Mouse (Mus musculus) hindbrain, embryonic 16.5 days (tissue): ENCODE results near the gene Tmeff2. TPM values are rescaled to one million over a fixed set of nuclear protein-coding genes. Genes with fewer than 3 reads are reported as not detected.
"Not testable (repeated sequence)": the region's sequence is repeated elsewhere in the genome, so short reads cannot be mapped to it uniquely, and the experiment has no call there.

Source experiments
- ATAC-seq: fragments of 200-750 bp; cut with Nextera tagmentation; 2 replicates; pipeline ENCODE4 v1.8.0; 2017; ENCODE audit warnings: moderate TSS enrichment, moderate library complexity
- H3K27ac ChIP-seq: fragments of 300-500 bp; sonication (generic); 2 replicates; pipeline ENCODE4 v1.5.1; 2014; ENCODE audit warnings: low read depth, mild to moderate bottlenecking, control low read depth, low read length, moderate library complexity
- H3K27me3 ChIP-seq: fragments of 300-500 bp; sonication (generic); replicated peaks from 2 replicates; pipeline ENCODE4 v1.6.1; 2014; ENCODE audit warnings: low read length; ENCODE audit not compliant: control insufficient read depth, insufficient read depth
- H3K36me3 ChIP-seq: fragments of 300-500 bp; sonication (generic); 2 replicates; pipeline ENCODE4 v1.6.1; 2014; ENCODE audit warnings: mild to moderate bottlenecking, low read length, moderate library complexity, mixed read lengths; ENCODE audit not compliant: control insufficient read depth, insufficient read depth
- H3K4me1 ChIP-seq: fragments of 300-500 bp; sonication (generic); 2 replicates; pipeline ENCODE4 v1.6.1; 2014; ENCODE audit warnings: low read depth, low read length; ENCODE audit not compliant: control insufficient read depth, insufficient read depth
- H3K4me2 ChIP-seq: fragments of 300-500 bp; sonication (generic); 2 replicates; pipeline ENCODE4 v1.6.1; 2014; ENCODE audit warnings: mild to moderate bottlenecking, low read length, control low read depth, moderate library complexity
- H3K4me3 ChIP-seq: fragments of 300-500 bp; sonication (generic); 2 replicates; pipeline ENCODE4 v1.5.1; 2014; ENCODE audit warnings: mild to moderate bottlenecking, low read length, control low read depth, moderate library complexity
- H3K9ac ChIP-seq: fragments of 300-500 bp; sonication (generic); 2 replicates; pipeline ENCODE4 v1.6.1; 2014; ENCODE audit warnings: low read depth, mild to moderate bottlenecking, control low read depth, low read length, moderate library complexity
- H3K9me3 ChIP-seq: fragments of 300-500 bp; sonication (generic); 2 replicates; pipeline ENCODE4 v1.6.1; 2014; ENCODE audit warnings: mild to moderate bottlenecking, low read length, moderate library complexity; ENCODE audit not compliant: control insufficient read depth
- WGBS: fragments of 180-500 bp; shearing (Covaris S2); extraction: QIAGEN DNeasy Blood & Tissue Kit; methylation state at CpG from one replicate; pipeline ENCODE4 v1.1.7; 2014; 5-methylcytosine and 5-hydroxymethylcytosine counted together
- polyA plus RNA-seq: library from polyadenylated mRNA; unstranded; fragments of >200 nt; fragmentation: Nextera tagmentation; extraction: Ambion mirVana; gene quantifications from 2 replicates; pipeline ENCODE4 v1.2.1, GENCODE M21; 2015

The Tmeff2 gene
- polyA plus RNA-seq, result 69.4 and 75.9 TPM in 2 replicates

GRCm38 (mm10) chr1:50900386-50900785 lies at the start of gene Tmeff2:
TSS of gene Tmeff2 (plus strand) at chr1:50900647.
- H3K4me3 ChIP-seq, ATAC-seq, H3K27ac ChIP-seq, H3K9me3 ChIP-seq, H3K36me3 ChIP-seq, H3K9ac ChIP-seq, H3K4me1 ChIP-seq, H3K27me3 ChIP-seq, H3K4me2 ChIP-seq: not testable (repeated sequence)
- 90% methylated on average over 9 of the region's 9 CpGs for WGBS

- H3K36me3 ChIP-seq, result no peaks in the 10 kb centered on the region
- 92% methylated on average over 2 of the region's 2 CpGs for WGBS
Measured at GRCm38 (mm10) chr1:50861515-50861914, 38.9 kb upstream of the Tmeff2 start.

GRCm38 (mm10) chr1:50897696-50898095 lies 2.8 kb upstream of the Tmeff2 start:
- Histone ChIP-seq H3K4me3 (no peak overlapping the region), H3K27ac (no peak overlapping the region), H3K9ac (no peak overlapping the region), H3K4me1 (no peaks in the 10 kb centered on the region), H3K9me3 (no peaks in the 10 kb centered on the region; the same call in 1 of the 2 replicates), H3K4me2 (no peak overlapping the region), H3K27me3 (no peaks in the 10 kb centered on the region), H3K36me3 (no peaks in the 10 kb centered on the region)
- WGBS, result 40% methylated on average over 6 of the region's 6 CpGs
- no peak for ATAC-seq

More at GRCm38 (mm10) chr1:50861515-50861914, 38.9 kb upstream of the Tmeff2 start:
- H3K4me1 ChIP-seq, result no peaks in the 10 kb centered on the region
- H3K9me3 ChIP-seq, result no peaks in the 10 kb centered on the region
- H3K4me2 ChIP-seq, result no peak overlapping the region
- ATAC-seq, result no peak
- H3K4me3 ChIP-seq, result no peak overlapping the region
- no peak overlapping the region for H3K9ac ChIP-seq
- H3K27me3 ChIP-seq, result no peaks in the 10 kb centered on the region
- no peak overlapping the region for H3K27ac ChIP-seq

GRCm38 (mm10) chr1:50924838-50925355 lies 24.4 kb downstream of the Tmeff2 start:
- peak overlapping the region; percentile 86 for H3K4me3 ChIP-seq
- no peaks in the 10 kb centered on the region for H3K36me3 ChIP-seq
- H3K27ac ChIP-seq, result peak overlapping the region; percentile 94
- peaks cover 2% of the 10 kb centered on the region; the same call in 1 of the 2 replicates for H3K4me1 ChIP-seq
- WGBS, result 33% methylated on average over 5 of the region's 5 CpGs
- no peak for ATAC-seq
- no peaks in the 10 kb centered on the region for H3K27me3 ChIP-seq
- H3K9me3 ChIP-seq, result no peaks in the 10 kb centered on the region
- H3K9ac ChIP-seq, result peak overlapping the region; percentile 67
- H3K4me2 ChIP-seq, result peak overlapping the region; percentile 88

GRCm38 (mm10) chr1:50925356-50925921 lies 25.0 kb downstream of the Tmeff2 start:
- H3K4me2 ChIP-seq, result peak overlapping the region; percentile 88
- H3K36me3 ChIP-seq, result no peaks in the 10 kb centered on the region
- ATAC-seq, result 0 out of 2 replicates have a peak, but pooled peaks have one; percentile 5
- H3K9me3 ChIP-seq, result no peaks in the 10 kb centered on the region
- whole genome bisulfite sequencing, result 5% methylated on average over 13 of the region's 13 CpGs
- H3K9ac ChIP-seq, result peak overlapping the region; percentile 67
- H3K4me3 ChIP-seq, result peak overlapping the region; percentile 86
- no peaks in the 10 kb centered on the region for H3K27me3 ChIP-seq
- H3K27ac ChIP-seq, result peak overlapping the region; percentile 94
- H3K4me1 ChIP-seq, result peaks cover 2% of the 10 kb centered on the region

GRCm38 (mm10) chr1:50926374-50927060 lies 26.1 kb downstream of the Tmeff2 start:
- peaks cover 4% of the 10 kb centered on the region for H3K4me1 ChIP-seq
- WGBS, result under 1% methylated on average over 23 of the region's 23 CpGs
- H3K27me3 ChIP-seq, result no peaks in the 10 kb centered on the region
- H3K9me3 ChIP-seq, result no peaks in the 10 kb centered on the region
- peak overlapping the region; percentile 94 for H3K27ac ChIP-seq
- peak overlapping the region; percentile 86 for H3K4me3 ChIP-seq
- ATAC-seq, result peak; percentile 34; the same call in 1 of the 2 replicates
- H3K9ac ChIP-seq, result peak overlapping the region; percentile 85
- peak overlapping the region; percentile 88 for H3K4me2 ChIP-seq
- H3K36me3 ChIP-seq, result no peaks in the 10 kb centered on the region

GRCm38 (mm10) chr1:50927077-50927611 lies 26.7 kb downstream of the Tmeff2 start:
- Histone ChIP-seq H3K4me1 (peaks cover 4% of the 10 kb centered on the region), H3K27ac (peak overlapping the region; percentile 94), H3K9me3 (no peaks in the 10 kb centered on the region), H3K4me3 (peak overlapping the region; percentile 86), H3K4me2 (peak overlapping the region; percentile 88), H3K9ac (peak overlapping the region; percentile 85), H3K36me3 (no peaks in the 10 kb centered on the region), H3K27me3 (no peaks in the 10 kb centered on the region)
- ATAC-seq, result peak; percentile 96
- WGBS, result under 1% methylated on average over 29 of the region's 37 CpGs

- peak overlapping the region; percentile 85 for H3K9ac ChIP-seq
- H3K27ac ChIP-seq, result peak overlapping the region; percentile 94
- ATAC-seq, result peak; percentile 55
- H3K4me1 ChIP-seq, result peaks cover 4% of the 10 kb centered on the region
- H3K9me3 ChIP-seq, result no peaks in the 10 kb centered on the region
- peak overlapping the region; percentile 88 for H3K4me2 ChIP-seq
- H3K27me3 ChIP-seq, result no peaks in the 10 kb centered on the region
- H3K36me3 ChIP-seq, result no peaks in the 10 kb centered on the region
- peak overlapping the region; percentile 86 for H3K4me3 ChIP-seq
- WGBS, result under 1% methylated on average over 35 of the region's 35 CpGs
Measured at GRCm38 (mm10) chr1:50927679-50928187, 27.3 kb downstream of the Tmeff2 start.

- Histone ChIP-seq H3K27me3 (no peaks in the 10 kb centered on the region), H3K4me1 (peaks cover 4% of the 10 kb centered on the region), H3K4me3 (peak overlapping the region; percentile 86), H3K27ac (no peak overlapping the region), H3K4me2 (peak overlapping the region; percentile 88), H3K36me3 (no peaks in the 10 kb centered on the region), H3K9me3 (no peaks in the 10 kb centered on the region), H3K9ac (peak overlapping the region; percentile 85)
- 7% methylated on average over 3 of the region's 3 CpGs for WGBS
- ATAC-seq, result no peak
Measured at GRCm38 (mm10) chr1:50928776-50929175, 28.3 kb downstream of the Tmeff2 start.
